Mouse (Mus musculus): ENCODE data around the gene Sept9. TPM values are rescaled to one million over a fixed set of nuclear protein-coding genes. Genes with fewer than 3 reads are reported as not detected.

Sept9 gene
- polyA plus RNA-seq, 1 experiment from 2014 or later = 182 TPM

DNA sequence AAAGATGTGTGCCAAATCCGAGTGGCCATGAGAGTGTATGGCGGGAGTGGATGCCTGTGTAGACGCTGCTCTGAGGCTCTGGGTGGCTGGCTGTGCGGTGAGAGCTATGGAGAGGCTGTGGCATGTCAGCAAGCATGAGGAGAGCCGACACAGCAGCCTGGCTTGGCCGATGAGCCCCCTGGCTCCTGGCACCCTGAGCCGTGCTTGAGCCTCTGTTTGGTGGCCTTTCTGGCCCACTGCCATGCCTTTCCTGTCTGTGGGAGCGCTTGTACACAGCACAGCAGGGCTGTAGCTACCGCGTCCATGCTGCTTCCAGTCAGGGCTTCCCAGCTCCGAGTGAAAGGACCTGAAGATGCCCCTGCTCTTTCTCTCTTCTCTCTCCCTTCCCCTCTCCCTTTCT, 41.1 kb upstream of the Sept9 start:
- Histone ChIP-seq H3K36me3 (replicated peaks; ENCODE audit: control insufficient read depth, insufficient read depth, low read depth, low read length) (no peaks in the 10 kb centered on the region; the same call in 1 of the 2 replicates), H3K4me2 (ENCODE audit: low read depth, low read length) (no peak overlapping the region), H3K4me1 (ENCODE audit: control insufficient read depth, insufficient read depth, low read length) (no peaks in the 10 kb centered on the region), H3K9ac (replicated peaks; ENCODE audit: low read length) (no peak overlapping the region), H3K27me3 (ENCODE audit: control insufficient read depth, insufficient read depth, low read length) (no peaks in the 10 kb centered on the region), H3K4me3 (ENCODE audit: low read depth, low read length) (no peak overlapping the region), H3K9me3 (replicated peaks; ENCODE audit: control insufficient read depth, low read length) (no peaks in the 10 kb centered on the region), H3K27ac (replicated peaks; ENCODE audit: low read depth, low read length) (no peak overlapping the region)
- WGBS = 87% methylated on average over 11 of the region's 11 CpGs
- ATAC-seq (replicated peaks; ENCODE audit: insufficient number of reproducible peaks, low FRiP score, low TSS enrichment, low read depth) (no peak), DNase-seq (ENCODE audit: low spot score) (no peak)

DNA sequence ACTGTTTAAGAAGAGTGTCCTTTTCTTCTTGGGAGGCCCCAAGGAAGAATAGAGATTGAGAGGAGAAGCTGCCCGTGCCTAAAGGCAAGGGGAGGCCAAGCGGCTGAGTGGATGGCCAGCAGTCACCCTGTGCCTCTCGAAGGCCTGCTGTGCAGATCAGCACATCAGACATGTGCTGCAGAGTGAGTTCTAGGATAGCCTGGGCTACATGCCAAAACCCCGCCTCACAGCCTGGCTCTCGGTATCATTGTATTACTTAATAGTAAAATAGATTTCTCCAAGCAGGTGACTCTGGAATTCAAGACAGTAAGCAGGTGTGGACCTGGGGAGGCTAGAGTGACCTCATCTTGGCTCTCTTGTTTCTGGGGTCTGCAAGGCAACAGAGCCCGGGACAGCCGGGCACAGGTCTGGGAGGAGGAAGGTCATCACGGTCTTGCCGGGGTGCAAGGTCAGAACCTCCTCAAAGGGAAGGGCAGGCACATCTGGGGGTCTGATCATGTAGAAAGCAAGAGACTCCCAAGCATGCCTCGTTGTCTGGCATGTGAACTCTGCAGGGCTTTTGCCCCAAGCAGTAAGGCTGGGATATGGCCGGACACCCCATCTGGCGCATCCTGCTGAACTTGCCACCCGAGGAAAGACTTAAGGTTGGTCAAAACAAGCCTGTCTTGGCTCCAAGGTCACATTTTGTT, 40.1 kb upstream of the Sept9 start:
- Histone ChIP-seq H3K9me3 (replicated peaks; ENCODE audit: control insufficient read depth, low read length) (no peaks in the 10 kb centered on the region), H3K4me3 (ENCODE audit: low read depth, low read length) (no peak overlapping the region), H3K27me3 (ENCODE audit: control insufficient read depth, insufficient read depth, low read length) (no peaks in the 10 kb centered on the region), H3K27ac (replicated peaks; ENCODE audit: low read depth, low read length) (no peak overlapping the region), H3K9ac (replicated peaks; ENCODE audit: low read length) (no peak overlapping the region), H3K36me3 (replicated peaks; ENCODE audit: control insufficient read depth, insufficient read depth, low read depth, low read length) (no peaks in the 10 kb centered on the region; the same call in 1 of the 2 replicates), H3K4me2 (ENCODE audit: low read depth, low read length) (no peak overlapping the region), H3K4me1 (ENCODE audit: control insufficient read depth, insufficient read depth, low read length) (no peaks in the 10 kb centered on the region)
- DNase-seq (ENCODE audit: low spot score) = no peak
- 90% methylated on average over 13 of the region's 13 CpGs for WGBS
- ATAC-seq (replicated peaks; ENCODE audit: insufficient number of reproducible peaks, low FRiP score, low TSS enrichment, low read depth) = no peak

DNA sequence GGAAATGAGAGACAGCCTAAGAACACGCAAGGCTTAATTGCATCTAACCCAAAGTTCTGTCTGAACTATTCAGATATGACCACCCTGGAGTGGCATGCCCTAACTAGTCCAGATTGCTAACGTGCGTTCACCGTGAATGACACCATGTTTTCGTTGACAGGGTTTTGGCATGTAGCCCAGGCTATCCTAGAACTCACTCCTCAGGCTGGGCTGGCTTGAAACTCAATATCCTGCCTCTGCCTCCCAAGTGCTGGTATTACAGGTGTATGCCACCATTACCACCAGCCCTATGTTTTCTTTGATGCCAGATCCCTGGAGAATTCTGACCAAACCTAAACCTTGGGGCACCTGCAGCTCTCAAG, 39.5 kb upstream of the Sept9 start:
- H3K27ac ChIP-seq (replicated peaks; ENCODE audit: low read depth, low read length) = no peak overlapping the region
- H3K27me3 ChIP-seq (ENCODE audit: control insufficient read depth, insufficient read depth, low read length) = no peaks in the 10 kb centered on the region
- H3K4me1 ChIP-seq (ENCODE audit: control insufficient read depth, insufficient read depth, low read length) = no peaks in the 10 kb centered on the region
- no peaks in the 10 kb centered on the region for H3K9me3 ChIP-seq (replicated peaks; ENCODE audit: control insufficient read depth, low read length)
- no peak overlapping the region for H3K9ac ChIP-seq (replicated peaks; ENCODE audit: low read length)
- no peak overlapping the region for H3K4me2 ChIP-seq (ENCODE audit: low read depth, low read length)
- WGBS = 93% methylated on average over 5 of the region's 5 CpGs
- H3K4me3 ChIP-seq (ENCODE audit: low read depth, low read length) = no peak overlapping the region
- ATAC-seq (replicated peaks; ENCODE audit: insufficient number of reproducible peaks, low FRiP score, low TSS enrichment, low read depth) = no peak
- no peaks in the 10 kb centered on the region; the same call in 1 of the 2 replicates for H3K36me3 ChIP-seq (replicated peaks; ENCODE audit: control insufficient read depth, insufficient read depth, low read depth, low read length)
- DNase-seq (ENCODE audit: low spot score) = no peak

DNA sequence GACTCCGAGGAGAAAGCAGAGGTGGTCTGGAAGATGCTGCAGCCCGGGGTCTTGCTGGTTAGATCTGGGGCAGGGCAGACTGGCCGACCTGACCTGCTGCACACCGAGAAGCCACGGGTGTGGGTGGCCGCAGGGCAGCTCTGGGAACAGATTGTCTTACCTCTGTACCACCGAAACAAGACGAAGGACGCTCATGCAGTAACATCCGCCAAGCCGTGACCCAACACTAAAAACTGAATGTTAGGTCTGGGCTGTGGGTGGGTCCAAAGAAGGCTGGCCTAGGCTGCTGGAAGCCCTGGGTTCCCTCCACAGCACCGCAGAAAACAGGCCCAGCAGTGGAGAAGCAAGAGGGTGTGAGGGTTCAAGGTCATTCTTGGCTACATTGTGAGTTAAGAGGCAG, 38.7 kb upstream of the Sept9 start:
- ATAC-seq (replicated peaks; ENCODE audit: insufficient number of reproducible peaks, low FRiP score, low TSS enrichment, low read depth) = no peak
- H3K36me3 ChIP-seq (replicated peaks; ENCODE audit: control insufficient read depth, insufficient read depth, low read depth, low read length) = no peaks in the 10 kb centered on the region; the same call in 1 of the 2 replicates
- no peak overlapping the region for H3K4me2 ChIP-seq (ENCODE audit: low read depth, low read length)
- no peaks in the 10 kb centered on the region for H3K4me1 ChIP-seq (ENCODE audit: control insufficient read depth, insufficient read depth, low read length)
- 92% methylated on average over 12 of the region's 12 CpGs for WGBS
- no peak for DNase-seq (ENCODE audit: low spot score)
- no peak overlapping the region for H3K4me3 ChIP-seq (ENCODE audit: low read depth, low read length)
- H3K9me3 ChIP-seq (replicated peaks; ENCODE audit: control insufficient read depth, low read length) = no peaks in the 10 kb centered on the region
- no peaks in the 10 kb centered on the region for H3K27me3 ChIP-seq (ENCODE audit: control insufficient read depth, insufficient read depth, low read length)
- no peak overlapping the region for H3K27ac ChIP-seq (replicated peaks; ENCODE audit: low read depth, low read length)
- no peak overlapping the region for H3K9ac ChIP-seq (replicated peaks; ENCODE audit: low read length)

DNA sequence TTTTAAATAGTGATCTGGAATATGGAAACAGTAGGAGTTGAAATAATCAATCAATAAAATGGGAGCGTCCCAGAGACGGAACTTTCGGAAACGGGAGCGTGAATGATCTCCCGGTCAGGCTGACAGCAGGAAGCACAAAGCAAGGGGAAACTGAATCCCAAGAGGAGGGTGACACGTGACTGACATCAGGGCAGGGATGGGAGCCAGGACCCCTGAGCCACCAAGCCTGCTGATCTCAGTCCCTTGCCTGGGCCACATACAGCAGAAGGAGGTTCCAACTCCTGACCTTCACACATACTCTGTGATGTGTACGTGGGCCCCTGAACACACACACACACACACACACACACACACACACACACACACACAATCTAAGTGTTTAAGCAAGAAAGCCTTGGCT, 37.9 kb upstream of the Sept9 start:
- H3K27ac ChIP-seq (replicated peaks; ENCODE audit: low read depth, low read length) = no peak overlapping the region
- no peak overlapping the region for H3K4me3 ChIP-seq (ENCODE audit: low read depth, low read length)
- H3K27me3 ChIP-seq (ENCODE audit: control insufficient read depth, insufficient read depth, low read length) = no peaks in the 10 kb centered on the region
- no peaks in the 10 kb centered on the region for H3K4me1 ChIP-seq (ENCODE audit: control insufficient read depth, insufficient read depth, low read length)
- H3K9me3 ChIP-seq (replicated peaks; ENCODE audit: control insufficient read depth, low read length) = no peaks in the 10 kb centered on the region
- no peak overlapping the region for H3K9ac ChIP-seq (replicated peaks; ENCODE audit: low read length)
- WGBS = 75% methylated on average over 8 of the region's 8 CpGs
- no peak for ATAC-seq (replicated peaks; ENCODE audit: insufficient number of reproducible peaks, low FRiP score, low TSS enrichment, low read depth)
- H3K36me3 ChIP-seq (replicated peaks; ENCODE audit: control insufficient read depth, insufficient read depth, low read depth, low read length) = no peaks in the 10 kb centered on the region; the same call in 1 of the 2 replicates
- DNase-seq (ENCODE audit: low spot score) = no peak
- no peak overlapping the region for H3K4me2 ChIP-seq (ENCODE audit: low read depth, low read length)

DNA sequence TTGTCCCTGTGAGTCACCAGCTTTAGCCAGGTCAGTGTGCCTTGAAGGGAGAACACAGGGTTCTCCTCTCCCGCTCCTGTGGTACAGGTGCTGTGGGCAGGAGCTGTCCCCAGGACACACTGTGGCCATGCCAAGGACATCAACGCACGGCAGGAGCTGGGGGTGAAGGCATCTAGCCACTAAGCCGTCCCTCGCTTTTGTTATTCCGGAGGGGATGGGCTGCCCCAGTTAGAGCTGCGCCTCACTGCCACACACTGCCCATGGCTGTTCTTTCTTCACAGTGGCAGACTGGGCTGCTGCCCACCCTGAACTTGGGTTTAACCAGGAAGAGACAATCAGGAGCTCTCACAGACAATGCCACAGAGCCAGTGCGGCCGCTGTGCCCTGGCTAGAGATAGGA, 36.4 kb upstream of the Sept9 start:
- DNase-seq (ENCODE audit: low spot score) (no peak), ATAC-seq (replicated peaks; ENCODE audit: insufficient number of reproducible peaks, low FRiP score, low TSS enrichment, low read depth) (no peak)
- Histone ChIP-seq H3K27ac (replicated peaks; ENCODE audit: low read depth, low read length) (no peak overlapping the region), H3K9ac (replicated peaks; ENCODE audit: low read length) (no peak overlapping the region), H3K4me2 (ENCODE audit: low read depth, low read length) (no peak overlapping the region), H3K4me1 (ENCODE audit: control insufficient read depth, insufficient read depth, low read length) (no peaks in the 10 kb centered on the region), H3K36me3 (replicated peaks; ENCODE audit: control insufficient read depth, insufficient read depth, low read depth, low read length) (no peaks in the 10 kb centered on the region; the same call in 1 of the 2 replicates), H3K4me3 (ENCODE audit: low read depth, low read length) (no peak overlapping the region), H3K9me3 (replicated peaks; ENCODE audit: control insufficient read depth, low read length) (no peaks in the 10 kb centered on the region), H3K27me3 (ENCODE audit: control insufficient read depth, insufficient read depth, low read length) (no peaks in the 10 kb centered on the region)
- WGBS = 71% methylated on average over 9 of the region's 9 CpGs

DNA sequence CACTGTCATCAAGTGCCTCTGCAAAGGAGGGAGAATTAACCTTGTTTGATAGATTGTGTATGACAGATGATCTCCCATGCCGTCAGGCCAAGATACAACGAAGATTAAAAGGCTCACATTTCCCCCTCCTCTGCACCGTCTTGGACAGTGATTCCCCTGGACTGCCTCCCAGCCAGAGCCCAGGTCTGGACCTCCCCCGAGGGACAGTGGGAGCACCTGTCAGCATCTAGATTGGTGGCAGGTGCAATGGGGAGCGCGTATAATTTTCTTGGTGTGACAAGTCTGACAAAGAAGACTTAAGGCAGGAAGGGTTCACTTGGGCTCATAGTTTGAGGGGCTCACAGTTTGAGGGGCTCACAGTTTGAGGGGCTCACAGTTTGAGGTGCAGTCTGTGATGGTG, 35.7 kb upstream of the Sept9 start:
- whole genome bisulfite sequencing = 84% methylated on average over 6 of the region's 6 CpGs
- no peak for DNase-seq (ENCODE audit: low spot score)
- no peak overlapping the region for H3K27ac ChIP-seq (replicated peaks; ENCODE audit: low read depth, low read length)

DNA sequence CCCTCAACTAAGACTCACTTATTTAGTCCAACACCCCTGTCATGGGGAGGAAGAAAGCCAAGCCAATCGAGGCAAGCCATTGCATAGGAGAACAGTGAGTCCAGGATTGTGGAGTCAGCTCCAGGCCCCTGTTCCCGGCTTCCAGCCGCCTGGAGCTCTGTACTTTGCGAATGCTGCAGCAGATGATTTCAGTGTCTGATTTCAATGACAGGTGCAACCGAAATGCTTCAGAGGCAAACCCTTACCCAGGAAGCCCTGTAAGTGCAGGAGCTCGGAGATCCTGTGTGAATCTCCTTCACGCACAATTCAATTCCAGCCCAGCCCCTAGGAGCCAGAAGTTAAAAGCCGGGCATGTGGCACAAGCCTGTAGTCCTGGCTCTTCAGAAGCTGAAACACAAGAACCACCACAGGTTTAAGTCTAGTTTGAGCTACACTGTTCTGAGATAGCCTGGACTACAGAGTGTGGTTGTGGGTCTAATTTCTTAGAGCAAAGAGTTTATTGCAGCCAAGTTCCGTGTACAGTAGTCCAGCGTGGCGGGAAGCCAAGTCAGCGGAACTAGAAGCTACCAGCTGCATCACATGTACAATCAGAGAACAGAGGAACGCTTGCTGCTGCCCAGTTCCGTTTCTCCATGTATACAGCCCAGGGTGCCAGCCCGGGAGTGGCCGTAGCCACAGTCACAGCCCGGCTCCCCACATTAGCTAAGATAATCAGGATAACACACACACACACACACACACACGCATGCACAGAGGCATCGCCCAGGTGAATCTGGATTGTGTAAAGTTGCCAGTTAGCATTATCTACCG, 31.0 kb upstream of the Sept9 start:
- no peaks in the 10 kb centered on the region for H3K36me3 ChIP-seq (replicated peaks; ENCODE audit: control insufficient read depth, insufficient read depth, low read depth, low read length)
- no peak overlapping the region for H3K4me2 ChIP-seq (ENCODE audit: low read depth, low read length)
- no peak overlapping the region for H3K27ac ChIP-seq (replicated peaks; ENCODE audit: low read depth, low read length)
- H3K9me3 ChIP-seq (replicated peaks; ENCODE audit: control insufficient read depth, low read length) = no peaks in the 10 kb centered on the region
- no peaks in the 10 kb centered on the region for H3K27me3 ChIP-seq (ENCODE audit: control insufficient read depth, insufficient read depth, low read length)
- no peak overlapping the region for H3K9ac ChIP-seq (replicated peaks; ENCODE audit: low read length)
- no peak for ATAC-seq (replicated peaks; ENCODE audit: insufficient number of reproducible peaks, low FRiP score, low TSS enrichment, low read depth)
- H3K4me3 ChIP-seq (ENCODE audit: low read depth, low read length) = no peak overlapping the region
- 86% methylated on average over 20 of the region's 20 CpGs for WGBS
- no peaks in the 10 kb centered on the region for H3K4me1 ChIP-seq (ENCODE audit: control insufficient read depth, insufficient read depth, low read length)
- DNase-seq (ENCODE audit: low spot score) = no peak

More for the DNA sequence above, 35.7 kb upstream of the Sept9 start:
- Histone ChIP-seq H3K4me3 (ENCODE audit: low read depth, low read length) (no peak overlapping the region), H3K4me1 (ENCODE audit: control insufficient read depth, insufficient read depth, low read length) (no peaks in the 10 kb centered on the region), H3K36me3 (replicated peaks; ENCODE audit: control insufficient read depth, insufficient read depth, low read depth, low read length) (no peaks in the 10 kb centered on the region; the same call in 1 of the 2 replicates), H3K27me3 (ENCODE audit: control insufficient read depth, insufficient read depth, low read length) (no peaks in the 10 kb centered on the region), H3K9ac (replicated peaks; ENCODE audit: low read length) (no peak overlapping the region), H3K9me3 (replicated peaks; ENCODE audit: control insufficient read depth, low read length) (no peaks in the 10 kb centered on the region), H3K4me2 (ENCODE audit: low read depth, low read length) (no peak overlapping the region)
- no peak for ATAC-seq (replicated peaks; ENCODE audit: insufficient number of reproducible peaks, low FRiP score, low TSS enrichment, low read depth)

All from embryonic facial prominence, embryonic 11.5 days (tissue).